Mouse (Mus musculus): ENCODE data around the gene Snx3.
A peak's percentile ranks its signal among the peaks of the same experiment; 100 is the strongest.

Snx3 gene

GRCm38 (mm10) chr10:42501775-42502348, at the start of gene Snx3:
Gene Snx3 (plus strand): TSS chr10:42502030.
- peak; percentile 95 to 96 for DNase-seq

- DNase-seq = no peak
Measured at GRCm38 (mm10) chr10:42454266-42454665, 47.6 kb upstream of the Snx3 start.

GRCm38 (mm10) chr10:42454690-42455089, 47.1 kb upstream of the Snx3 start:
- no peak for DNase-seq

DNA sequence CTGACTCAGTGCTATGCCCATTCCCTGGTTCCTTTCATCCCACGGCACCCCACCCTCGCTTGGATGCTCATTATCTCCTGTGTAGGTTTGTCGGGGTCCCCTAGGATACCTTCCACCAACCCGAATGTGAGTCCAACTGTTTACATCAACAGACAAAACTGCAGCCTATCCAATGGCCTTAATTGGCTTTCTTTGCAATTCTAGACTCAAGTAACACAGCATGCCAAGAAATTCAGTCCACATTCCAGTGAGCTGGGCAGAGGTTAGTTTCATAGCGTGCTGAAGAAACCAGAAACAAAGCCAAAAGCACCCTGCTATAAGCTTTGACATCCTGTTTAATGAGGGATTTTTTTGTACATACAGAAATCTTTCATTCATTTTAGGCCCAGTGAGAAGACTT, 45.8 kb upstream of the Snx3 start:
- DNase-seq = no peak

- no peak for DNase-seq
Measured at GRCm38 (mm10) chr10:42457557-42458191, 44.2 kb upstream of the Snx3 start.

GRCm38 (mm10) chr10:42464224-42464623, 37.6 kb upstream of the Snx3 start:
- DNase-seq = no peak

DNA sequence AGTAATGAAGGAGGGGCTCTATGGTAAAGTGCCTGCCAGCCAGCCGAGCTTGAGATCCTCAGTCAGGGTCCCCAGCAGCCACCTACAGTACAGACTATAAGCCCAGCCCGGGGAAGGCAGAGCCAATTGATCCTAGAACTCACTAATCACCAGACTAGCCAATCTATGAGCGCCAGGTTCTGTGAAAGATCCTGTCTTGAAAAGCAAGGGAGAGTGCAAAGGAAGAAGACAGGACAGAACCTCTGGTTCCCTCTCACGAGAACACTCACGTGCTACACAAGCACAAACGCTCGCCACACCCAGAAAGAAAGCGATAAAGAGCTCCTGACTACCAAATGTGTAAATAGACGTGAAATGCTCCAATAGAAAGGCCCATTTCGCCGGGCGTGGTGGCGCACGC, 37.0 kb upstream of the Snx3 start:
- no peak for DNase-seq

GRCm38 (mm10) chr10:42474946-42475514, 26.8 kb upstream of the Snx3 start:
- DNase-seq = no peak

DNA sequence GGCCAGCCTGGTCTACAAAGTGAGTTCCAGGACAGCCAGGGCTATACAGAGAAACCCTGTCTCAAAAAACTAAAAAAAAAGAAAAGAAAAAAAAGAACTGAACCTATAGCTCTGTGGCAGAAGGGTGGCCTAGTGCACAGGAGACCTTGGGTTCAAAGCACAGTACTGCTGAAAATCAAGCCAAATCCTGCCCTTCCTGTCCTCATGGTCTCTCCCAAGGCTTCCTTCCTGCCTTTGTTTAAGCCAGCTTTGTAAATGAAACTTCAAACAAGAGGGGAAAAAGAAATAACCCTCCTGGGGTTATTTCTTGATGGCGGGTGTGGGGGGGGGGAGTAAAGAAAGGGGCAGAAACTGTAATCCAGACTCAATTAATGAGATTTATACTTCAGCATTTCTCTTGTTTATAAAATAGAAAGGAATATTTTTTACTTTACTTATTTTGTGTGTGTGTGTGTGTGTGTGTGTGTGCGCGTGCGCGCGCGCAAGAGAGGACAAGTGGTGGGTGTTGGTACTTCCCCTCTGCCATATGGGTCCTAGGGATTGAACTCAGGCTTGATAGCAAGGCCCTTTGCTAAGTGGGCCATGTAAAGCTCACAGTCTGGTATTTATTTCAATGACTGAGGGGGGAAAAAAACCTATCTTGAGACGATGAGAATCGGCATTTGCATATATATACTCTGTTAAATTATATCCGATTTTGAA, 24.9 kb upstream of the Snx3 start:
- peak in 1 of 2 experiments; percentile 10 for DNase-seq

GRCm38 (mm10) chr10:42477550-42478340, 24.1 kb upstream of the Snx3 start:
- DNase-seq = no peak

DNA sequence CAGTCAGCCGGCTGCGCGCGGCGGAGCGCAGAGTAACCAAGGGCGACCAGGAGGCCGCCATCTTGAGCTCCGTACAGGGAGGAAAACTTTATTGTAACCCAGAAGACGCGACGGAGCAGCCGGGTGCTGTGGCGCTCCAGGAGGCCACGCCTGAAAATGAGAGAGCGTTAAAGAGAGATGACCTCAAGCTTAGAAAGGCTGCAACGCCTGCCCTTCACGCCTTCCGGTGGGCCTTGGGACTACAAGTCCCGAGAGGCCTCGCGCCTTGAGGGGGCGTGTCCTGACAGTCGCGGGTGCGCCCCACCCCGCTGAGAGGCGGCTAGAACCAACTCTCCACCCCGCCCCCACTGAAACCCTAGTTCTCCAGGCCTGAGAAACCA, 23.5 kb upstream of the Snx3 start, which contains the start of gene Afg1l:
Afg1l (minus strand) TSS at position 225 of the 380 bp plus-strand sequence.
- peak; percentile 97 to 98 for DNase-seq

- DNase-seq = no peak
Measured at GRCm38 (mm10) chr10:42480719-42481118, 21.1 kb upstream of the Snx3 start.

DNA sequence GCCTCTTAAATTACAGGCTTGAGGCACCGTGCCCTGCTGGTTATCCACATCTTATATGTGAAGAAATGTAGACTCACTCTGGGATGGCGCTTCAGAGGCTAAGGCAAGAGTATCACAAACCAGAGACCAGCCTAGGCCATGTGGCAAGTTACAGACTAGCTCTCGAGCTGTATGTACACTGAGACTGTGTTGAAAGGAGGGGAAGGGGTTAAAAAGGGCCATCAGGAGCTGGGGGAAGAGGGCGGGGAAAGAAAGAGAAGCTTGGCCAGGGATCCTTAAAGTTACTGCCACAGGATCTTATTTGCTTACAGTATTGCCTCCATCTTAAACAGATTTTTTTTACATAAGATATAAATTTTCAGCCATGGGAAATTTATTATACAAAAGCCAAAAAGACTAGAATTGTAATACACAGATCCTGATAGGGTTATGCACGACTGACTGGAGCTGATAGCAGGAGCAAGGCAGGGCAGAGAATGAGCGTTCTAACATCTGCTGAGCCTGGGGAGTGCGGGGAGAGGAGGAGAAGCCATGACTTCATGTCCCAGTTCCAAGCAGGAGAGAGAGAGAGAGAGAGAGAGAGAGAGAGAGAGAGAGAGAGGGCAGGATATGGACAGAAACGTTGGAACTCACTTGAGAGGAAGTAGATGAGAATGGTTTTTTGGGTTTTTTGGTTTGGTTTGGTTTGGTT, 13.1 kb upstream of the Snx3 start:
- DNase-seq = no peak

GRCm38 (mm10) chr10:42491158-42491557, 10.7 kb upstream of the Snx3 start:
- DNase-seq = no peak

DNA sequence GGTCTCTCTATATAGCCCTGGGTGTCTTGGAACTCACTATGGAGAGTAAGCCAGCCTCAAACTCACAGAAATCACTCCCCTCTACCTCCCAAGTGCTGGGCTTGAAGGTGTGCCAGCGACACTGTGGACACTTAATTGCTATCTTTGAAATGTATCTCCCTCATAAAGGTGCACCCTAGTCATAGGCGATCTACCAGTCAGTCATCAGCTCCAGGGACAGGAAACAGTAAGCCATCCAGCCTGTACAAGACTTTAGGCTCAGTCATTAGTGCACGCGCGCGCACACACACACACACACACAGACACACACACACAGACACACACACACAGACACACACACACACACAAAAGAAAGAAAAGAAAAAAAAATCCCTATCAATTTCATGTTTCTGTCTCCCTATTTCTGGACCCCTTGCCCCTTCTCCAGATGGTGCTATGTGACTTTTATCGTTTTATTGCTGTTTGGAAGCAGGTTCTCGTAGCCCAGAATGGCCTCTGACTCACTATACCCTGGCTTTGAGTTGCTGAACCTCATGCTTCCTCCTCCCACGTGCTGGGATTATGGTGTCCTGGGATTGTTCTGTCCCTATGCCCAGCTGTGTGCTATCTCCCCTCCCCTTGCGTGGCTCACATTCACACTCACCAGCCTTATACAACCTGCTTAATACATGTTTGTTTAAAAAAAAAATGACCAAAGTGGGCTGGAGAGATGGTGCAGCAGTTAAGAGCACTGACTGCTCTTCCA, 9.6 kb upstream of the Snx3 start:
- no peak for DNase-seq

GRCm38 (mm10) chr10:42493000-42493399, 8.8 kb upstream of the Snx3 start:
- no peak for DNase-seq

GRCm38 (mm10) chr10:42500611-42501010, 1.2 kb upstream of the Snx3 start:
- DNase-seq = no peak

DNA sequence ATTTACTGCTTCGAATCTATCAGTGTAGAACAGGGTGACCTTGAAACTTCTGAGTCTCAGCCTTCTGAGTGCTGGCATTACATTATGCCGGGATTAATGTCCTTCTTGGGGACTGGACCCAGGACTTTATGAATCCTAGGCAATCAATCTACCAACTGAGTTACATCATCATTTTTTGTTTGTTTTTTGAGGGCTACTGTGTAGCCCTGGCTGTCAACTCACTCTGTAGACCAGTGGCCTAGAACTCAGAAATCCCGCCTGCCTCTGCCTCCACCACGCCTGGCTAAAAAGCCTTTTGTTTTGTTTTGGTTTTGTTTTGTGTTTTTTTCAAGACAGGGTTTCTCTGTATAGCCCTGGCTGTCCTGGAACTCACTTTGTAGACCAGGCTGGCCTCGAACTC, 669 bp upstream of the Snx3 start:
- DNase-seq = no peak

DNA sequence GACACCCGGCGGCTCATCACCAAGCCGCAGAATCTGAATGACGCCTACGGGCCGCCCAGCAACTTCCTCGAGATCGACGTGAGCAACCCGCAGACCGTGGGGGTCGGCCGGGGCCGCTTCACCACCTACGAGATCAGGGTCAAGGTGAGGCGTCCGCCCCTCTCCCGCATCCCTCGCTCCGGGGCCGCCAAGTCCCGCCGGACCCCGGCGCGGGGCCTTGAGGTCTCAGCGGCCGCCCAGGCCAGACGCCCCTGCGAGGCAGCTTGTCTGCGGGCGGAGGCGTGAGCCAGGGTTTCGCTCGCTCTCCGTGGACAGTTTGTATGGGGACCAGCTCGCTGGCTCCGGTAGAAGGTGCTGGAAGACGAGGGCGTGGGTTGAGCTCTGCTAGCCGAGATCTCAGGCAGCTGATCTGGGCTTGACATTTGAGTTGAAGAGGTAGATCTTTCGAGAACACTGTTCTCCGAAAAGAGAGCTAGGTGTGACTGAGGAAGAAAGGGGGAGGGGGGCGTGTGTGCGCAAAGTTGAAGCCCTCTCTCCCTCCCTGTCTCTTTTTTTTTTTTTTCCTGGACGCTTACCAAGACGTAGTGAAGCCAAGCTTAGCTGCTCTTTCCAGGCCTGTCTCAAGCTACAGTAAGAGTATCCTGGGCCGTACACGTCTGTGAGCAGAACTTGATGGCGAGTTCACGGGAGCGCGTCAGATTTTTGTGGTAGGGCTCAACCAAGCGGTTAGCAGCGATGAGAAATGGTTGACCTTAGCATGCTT, 700 bp downstream of the Snx3 start:
- DNase-seq = peak; percentile 57 to 72

DNA sequence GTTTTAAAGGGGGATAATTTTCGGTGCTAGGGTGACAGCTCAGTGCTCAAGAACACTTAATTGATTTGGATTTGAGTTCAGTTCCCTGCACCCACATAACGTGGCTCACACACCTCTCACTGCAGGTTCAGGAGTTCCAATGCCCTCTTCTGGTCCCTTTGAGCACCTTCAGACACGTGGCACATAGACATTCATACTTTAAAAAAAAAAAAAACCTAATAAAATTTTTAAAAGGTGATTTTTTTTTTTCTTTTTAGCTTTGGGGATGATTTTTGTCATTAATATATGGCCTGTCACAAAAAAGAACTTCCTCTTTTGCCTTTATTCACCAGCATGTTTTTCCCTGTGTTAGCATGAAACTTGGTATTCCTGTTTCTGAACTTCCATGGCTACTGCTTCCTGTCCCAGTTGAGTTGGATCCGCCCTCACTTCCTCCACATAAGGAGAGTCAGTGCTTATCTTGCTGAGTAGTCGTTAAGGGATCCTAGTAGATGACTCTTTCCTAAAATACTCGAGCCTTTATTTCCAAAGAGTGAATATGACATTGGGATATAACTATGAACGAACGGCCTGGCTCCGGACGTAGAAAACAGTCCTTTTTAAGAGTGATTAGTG, 2.4 kb downstream of the Snx3 start:
- peak in 1 of 2 experiments; percentile 13 for DNase-seq
